Comparison of ENCODE assay signal across 14 mouse cellular contexts in the genomic region with DNA sequence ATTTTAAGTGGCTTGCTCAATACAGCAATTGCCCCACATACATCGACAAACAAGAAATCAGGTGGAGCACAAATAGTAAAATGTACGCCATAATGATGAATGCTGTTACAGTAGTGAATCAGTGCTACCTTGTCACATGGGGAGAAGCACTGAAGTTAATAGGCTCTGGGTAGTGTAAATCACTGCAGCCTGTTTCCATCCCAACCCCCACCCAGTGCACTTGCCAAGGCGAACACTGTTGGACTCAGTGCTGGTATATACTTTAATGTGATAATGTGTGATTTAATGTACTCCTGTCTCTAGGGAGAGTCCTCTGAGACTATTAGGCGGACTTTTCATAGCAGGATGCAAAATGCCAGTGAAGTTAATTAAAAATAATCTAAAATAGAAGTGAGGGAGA.
"Had no signal": no experiment of that assay in that cellular context is flagged by ENCODE, and none has a peak within 500 bp of the region (broad histone marks: within the 10 kb centered on the region; RNA-seq: fewer than 3 reads in every experiment).

No protein-coding gene starts in this region.

- H3K9me3 ChIP-seq: kidney, embryonic 15.5 days; limb, embryonic 12.5 days; megakaryocyte, embryonic 14.5 days had no signal

- H3K36me3 ChIP-seq: kidney, embryonic 15.5 days; limb, embryonic 12.5 days had no signal

- H3K4me3 ChIP-seq: kidney, embryonic 15.5 days; layer of hippocampus, adult 2 months; limb, embryonic 12.5 days; megakaryocyte, embryonic 14.5 days had no signal

- H3K27ac ChIP-seq: kidney, embryonic 15.5 days; layer of hippocampus, adult 2 months; limb, embryonic 12.5 days; liver, embryonic 14.5 days had no signal

- H3K27me3 ChIP-seq: kidney, embryonic 15.5 days; limb, embryonic 12.5 days had no signal

- H3K4me2 ChIP-seq: kidney, embryonic 15.5 days; midbrain, embryonic 11.5 days had no signal

- H3K9ac ChIP-seq: kidney, embryonic 15.5 days; limb, embryonic 12.5 days; liver, embryonic 14.5 days had no signal

- DNase-seq: kidney, postnatal 36 days; lung, adult 18-20 months; lung, postnatal 4 days; right cerebral cortex, postnatal 4 days; spleen, adult 18-20 months; thymus, adult 18-20 months; thymus, postnatal 14 days had no signal

- ATAC-seq: intestine, postnatal 0 days had no signal
